Mouse (Mus musculus): ENCODE measurements around the gene Mrpl55. TPM values are rescaled to one million over a fixed set of nuclear protein-coding genes. Genes with fewer than 3 reads are reported as not detected.
"Not testable (repeated sequence)": the region's sequence is repeated elsewhere in the genome, so short reads cannot be mapped to it uniquely, and the experiment has no call there.

The Mrpl55 gene
- polyA plus RNA-seq, 1 experiment from 2014 or later, result 21.0 TPM

DNA sequence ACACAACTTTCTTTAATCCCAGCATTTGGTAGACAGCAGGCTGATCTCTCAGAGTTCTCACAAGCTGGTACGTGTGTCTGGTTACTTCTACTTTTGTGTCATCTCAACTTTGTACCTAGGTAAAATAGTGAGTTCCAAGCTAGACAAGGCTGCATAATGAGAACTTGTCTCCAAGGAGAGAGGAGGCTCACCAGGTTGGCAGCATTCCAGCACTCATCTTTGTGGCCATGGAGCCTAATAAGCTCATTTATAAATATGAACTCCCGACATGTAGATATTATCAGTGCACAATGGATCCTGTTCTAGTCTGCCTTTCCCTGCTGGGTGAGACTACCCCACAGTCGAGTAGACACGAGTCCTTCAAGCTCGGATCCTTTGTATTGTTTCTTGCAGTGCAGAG lies 7.3 kb downstream of the Mrpl55 start:
- WGBS (ENCODE audit: missing documents), result 76% methylated on average over 5 of the region's 5 CpGs
- H3K36me3 ChIP-seq (ENCODE audit: inconsistent target), result peaks cover 48% of the 10 kb centered on the region

DNA sequence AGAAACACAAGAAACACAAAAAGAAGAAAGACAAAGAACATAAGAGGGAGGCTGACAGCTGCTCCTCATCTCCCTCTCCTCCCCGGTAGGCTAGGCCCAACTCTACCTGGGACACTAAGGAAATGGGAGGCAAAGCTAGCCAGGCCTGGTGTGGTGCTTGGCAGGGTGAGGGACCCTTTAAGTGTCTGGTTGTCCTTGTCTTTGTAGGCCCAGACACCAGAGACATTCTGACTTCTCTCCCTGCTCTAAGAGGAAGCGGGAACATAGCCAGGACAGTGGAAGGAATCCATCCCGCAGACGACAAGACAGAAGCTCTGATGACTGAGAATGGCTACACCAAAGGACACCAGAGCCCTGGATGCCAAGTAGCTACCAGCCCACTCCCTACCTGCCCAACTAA lies 7.7 kb downstream of the Mrpl55 start:
- WGBS (ENCODE audit: missing documents), result 96% methylated on average over 4 of the region's 4 CpGs
- H3K27ac ChIP-seq, result no peak overlapping the region
- peaks cover 50% of the 10 kb centered on the region for H3K36me3 ChIP-seq (ENCODE audit: inconsistent target)
- H3K4me3 ChIP-seq (ENCODE audit: inconsistent target), result no peak overlapping the region
- peaks cover 63% of the 10 kb centered on the region for H3K79me2 ChIP-seq (ENCODE audit: inconsistent target)

More for the DNA sequence above, 7.3 kb downstream of the Mrpl55 start:
- Histone ChIP-seq H3K27ac (no peak overlapping the region), H3K4me3 (ENCODE audit: inconsistent target) (no peak overlapping the region), H3K79me2 (ENCODE audit: inconsistent target) (peaks cover 59% of the 10 kb centered on the region)

DNA sequence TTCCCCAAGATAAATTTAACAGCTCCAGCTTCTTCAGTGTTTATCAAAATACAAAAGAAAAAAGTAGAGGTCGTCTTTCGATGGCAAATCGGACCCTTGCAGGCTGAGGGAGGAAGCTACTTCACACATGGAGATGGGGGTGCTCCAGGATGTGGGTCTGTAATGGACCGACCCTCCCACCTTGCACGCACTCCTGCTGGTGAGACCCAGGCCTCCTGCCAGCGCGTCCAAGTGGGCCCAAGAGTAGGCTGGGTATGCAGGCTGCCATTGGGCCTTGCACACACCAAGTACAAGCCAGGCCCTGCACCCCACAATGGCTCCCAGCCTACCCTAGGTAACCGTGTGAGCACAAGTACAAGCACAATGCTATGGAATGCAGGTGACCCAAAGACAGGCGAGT lies 9.3 kb downstream of the Mrpl55 start:
- peaks cover 79% of the 10 kb centered on the region for H3K79me2 ChIP-seq (ENCODE audit: inconsistent target)
- not testable (repeated sequence) for H3K4me3 ChIP-seq (ENCODE audit: inconsistent target); H3K27ac ChIP-seq
- 95% methylated on average over 4 of the region's 9 CpGs for WGBS (ENCODE audit: missing documents)
- peaks cover 36% of the 10 kb centered on the region for H3K36me3 ChIP-seq (ENCODE audit: inconsistent target)

DNA sequence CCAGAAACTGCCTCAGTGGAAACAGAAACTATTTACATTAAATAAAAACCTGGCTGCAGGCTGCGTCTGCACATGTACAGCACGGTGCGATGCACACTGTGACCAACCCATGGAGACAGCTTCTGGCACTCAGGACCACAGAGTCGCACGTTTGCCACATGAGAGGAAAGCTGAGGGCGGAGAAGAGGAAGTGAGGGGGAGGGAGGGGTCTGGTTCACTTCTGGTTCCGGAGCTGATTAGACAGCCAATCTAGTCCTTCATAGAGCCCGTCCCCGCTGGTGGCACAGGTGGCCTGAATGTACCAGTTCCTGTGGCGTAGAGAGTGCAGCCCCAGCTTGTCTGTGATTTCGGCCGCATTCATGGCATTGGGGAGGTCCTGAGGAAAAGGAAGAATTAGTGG lies 10.0 kb downstream of the Mrpl55 start:
- peaks cover 86% of the 10 kb centered on the region for H3K79me2 ChIP-seq (ENCODE audit: inconsistent target)
- not testable (repeated sequence) for H3K4me3 ChIP-seq (ENCODE audit: inconsistent target); H3K27ac ChIP-seq
- WGBS (ENCODE audit: missing documents), result 17% methylated on average over 12 of the region's 12 CpGs
- H3K36me3 ChIP-seq (ENCODE audit: inconsistent target), result peaks cover 36% of the 10 kb centered on the region

DNA sequence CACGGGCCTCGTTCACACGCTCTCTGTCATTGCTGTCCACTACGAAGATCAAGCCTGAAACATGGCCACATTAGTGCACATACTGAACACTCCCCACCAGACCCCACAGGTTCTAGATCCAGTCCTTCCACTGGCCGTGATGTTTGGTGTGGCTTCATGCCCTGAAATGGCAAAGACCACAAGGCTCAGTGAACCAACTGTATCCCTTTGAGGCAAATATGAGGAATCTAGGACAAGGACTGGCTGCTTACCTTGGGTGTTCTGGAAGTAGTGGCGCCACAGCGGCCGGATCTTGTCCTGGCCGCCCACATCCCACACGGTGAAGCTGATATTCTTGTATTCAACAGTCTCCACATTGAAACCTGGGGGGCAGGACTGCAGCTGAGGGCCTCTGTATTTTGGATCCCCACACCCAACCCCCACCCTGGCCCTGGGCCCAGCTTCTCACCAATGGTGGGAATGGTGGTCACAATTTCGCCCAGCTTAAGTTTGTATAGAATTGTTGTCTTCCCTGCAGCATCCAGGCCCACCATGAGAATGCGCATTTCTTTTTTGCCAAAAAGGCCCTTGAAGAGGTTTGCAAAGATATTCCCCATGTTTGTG lies 10.7 kb downstream of the Mrpl55 start:
- peaks cover 93% of the 10 kb centered on the region for H3K79me2 ChIP-seq (ENCODE audit: inconsistent target)
- H3K27ac ChIP-seq, result no peak overlapping the region
- H3K36me3 ChIP-seq (ENCODE audit: inconsistent target), result peaks cover 36% of the 10 kb centered on the region
- H3K4me3 ChIP-seq (ENCODE audit: inconsistent target), result no peak overlapping the region
- WGBS (ENCODE audit: missing documents), result 91% methylated on average over 12 of the region's 12 CpGs

DNA sequence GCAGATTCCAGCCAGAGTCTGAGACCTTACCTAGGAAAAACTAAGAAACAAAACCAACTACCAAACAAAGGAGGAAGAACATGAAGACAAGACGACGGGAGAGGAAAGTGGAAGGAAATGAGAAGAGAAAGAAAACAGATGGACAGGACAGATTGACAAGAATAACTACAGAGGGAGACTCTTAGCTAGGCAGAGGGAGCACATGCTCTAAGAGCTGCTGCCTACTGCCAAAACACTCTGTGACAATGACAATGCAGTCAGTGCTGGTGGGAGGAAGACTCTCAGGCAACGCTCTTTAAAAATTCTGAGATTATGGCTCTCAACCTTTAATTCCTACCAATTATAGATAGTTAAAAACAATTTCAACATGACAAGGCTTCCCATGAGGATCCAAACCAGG lies 14.7 kb downstream of the Mrpl55 start:
- H3K4me3 ChIP-seq (ENCODE audit: inconsistent target), result no peak overlapping the region
- peaks cover 100% of the 10 kb centered on the region for H3K79me2 ChIP-seq (ENCODE audit: inconsistent target)
- H3K27ac ChIP-seq, result peak overlapping the region; percentile 24; the same call in 1 of the 2 replicates
- H3K36me3 ChIP-seq (ENCODE audit: inconsistent target), result peaks cover 33% of the 10 kb centered on the region; the same call in 1 of the 2 replicates
- WGBS (ENCODE audit: missing documents), result 17% methylated on average over 3 of the region's 3 CpGs

DNA sequence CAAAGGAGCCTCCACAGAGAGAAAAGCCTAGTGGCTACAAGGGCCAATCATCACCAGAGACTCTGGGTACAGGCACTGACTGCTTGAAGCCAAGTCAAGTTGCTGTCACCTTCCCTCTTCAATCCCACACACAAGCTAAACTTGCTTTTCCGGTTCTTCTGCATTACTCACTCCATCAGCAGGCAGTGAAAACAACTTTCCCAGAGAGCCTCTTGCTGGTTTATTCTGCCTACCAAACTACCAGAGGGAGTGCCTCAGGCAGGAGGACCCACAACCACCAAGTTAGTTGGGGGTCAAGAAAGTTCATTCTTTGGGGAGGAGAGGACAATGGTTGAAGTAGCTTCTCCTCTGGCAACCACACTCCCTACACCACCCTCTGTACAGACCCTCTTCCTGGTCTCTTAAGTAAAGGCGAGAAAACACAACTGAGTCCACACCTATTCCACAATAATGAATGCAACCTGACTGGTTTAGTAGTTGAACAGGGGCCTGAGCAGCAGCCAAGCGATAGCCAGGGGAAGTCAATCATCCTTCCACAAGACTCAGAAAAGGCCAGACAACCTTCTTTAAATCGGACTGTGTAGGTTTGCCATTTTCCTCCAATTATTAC lies 16.2 kb downstream of the Mrpl55 start:
- Histone ChIP-seq H3K36me3 (ENCODE audit: inconsistent target) (peaks cover 23% of the 10 kb centered on the region; the same call in 1 of the 2 replicates), H3K27ac (no peak overlapping the region), H3K79me2 (ENCODE audit: inconsistent target) (peaks cover 100% of the 10 kb centered on the region), H3K4me3 (ENCODE audit: inconsistent target) (no peak overlapping the region)
- 85% methylated on average over 4 of the region's 4 CpGs for WGBS (ENCODE audit: missing documents)

DNA sequence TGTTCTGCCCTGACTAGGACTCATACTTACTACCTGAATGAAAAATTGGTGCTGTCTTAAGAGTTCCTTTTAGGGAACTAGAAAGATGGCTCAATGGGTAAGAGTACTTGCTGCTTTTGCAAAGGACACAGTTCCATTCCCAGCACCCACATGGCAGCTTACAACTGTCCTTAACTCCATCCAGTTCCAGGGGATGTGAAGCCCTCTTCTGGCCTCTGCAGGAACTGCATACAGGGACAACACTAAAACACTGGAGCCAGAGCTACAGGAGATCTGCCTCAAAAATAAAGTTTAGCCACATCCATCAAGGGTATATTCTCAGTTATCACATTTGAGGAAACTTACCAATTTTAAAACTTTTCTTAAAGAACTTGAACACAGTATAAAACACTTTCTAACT lies 16.8 kb downstream of the Mrpl55 start:
- no peak overlapping the region for H3K27ac ChIP-seq
- peaks cover 21% of the 10 kb centered on the region; the same call in 1 of the 2 replicates for H3K36me3 ChIP-seq (ENCODE audit: inconsistent target)
- no peak overlapping the region for H3K4me3 ChIP-seq (ENCODE audit: inconsistent target)
- H3K79me2 ChIP-seq (ENCODE audit: inconsistent target), result peaks cover 100% of the 10 kb centered on the region

DNA sequence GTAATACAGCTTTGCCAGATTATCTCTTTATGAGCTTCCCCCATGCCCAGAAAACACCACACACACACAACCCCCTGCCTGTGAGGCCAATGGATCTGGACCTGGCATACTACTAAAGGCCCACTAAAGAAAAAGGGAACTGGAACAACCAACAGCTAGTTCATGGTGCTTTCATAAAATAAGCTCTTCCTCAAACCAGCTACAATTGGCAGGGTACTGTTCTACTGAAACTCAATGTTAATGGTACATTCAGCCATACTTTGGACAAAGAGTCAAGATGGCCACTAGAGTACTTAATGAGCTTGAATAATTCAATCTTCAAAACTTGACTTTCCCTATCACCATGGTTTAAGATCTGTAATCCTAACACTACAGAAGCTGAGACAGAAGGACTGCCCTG lies 19.3 kb downstream of the Mrpl55 start:
- peaks cover 100% of the 10 kb centered on the region for H3K79me2 ChIP-seq (ENCODE audit: inconsistent target)
- H3K4me3 ChIP-seq (ENCODE audit: inconsistent target), result no peak overlapping the region
- peak overlapping the region; percentile 15; the same call in 1 of the 2 replicates for H3K27ac ChIP-seq
- H3K36me3 ChIP-seq (ENCODE audit: inconsistent target), result peaks cover 11% of the 10 kb centered on the region; the same call in 1 of the 2 replicates

DNA sequence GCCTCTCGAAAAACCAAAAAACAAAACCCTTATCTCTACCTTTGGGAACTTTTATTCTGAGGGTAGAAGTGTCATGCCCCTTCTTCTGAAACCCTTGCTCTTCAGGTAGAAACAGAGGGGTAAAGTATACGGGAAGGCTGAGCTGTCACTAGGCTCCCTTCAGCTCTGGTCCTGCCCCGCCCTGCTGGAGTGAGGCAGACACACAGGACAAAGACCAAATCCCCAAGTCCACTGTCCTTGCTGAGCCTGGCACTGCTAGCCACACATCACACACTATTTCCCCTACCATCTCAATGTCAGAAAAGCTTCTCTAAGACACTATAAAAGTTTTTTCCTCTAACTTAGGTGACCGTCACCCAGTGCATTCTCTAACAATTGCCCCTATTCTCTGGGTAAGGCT lies 20.0 kb downstream of the Mrpl55 start:
- WGBS (ENCODE audit: missing documents), result 97% methylated on average over 4 of the region's 4 CpGs
- H3K4me3 ChIP-seq (ENCODE audit: inconsistent target), result no peak overlapping the region
- peaks cover 11% of the 10 kb centered on the region; the same call in 1 of the 2 replicates for H3K36me3 ChIP-seq (ENCODE audit: inconsistent target)
- H3K79me2 ChIP-seq (ENCODE audit: inconsistent target), result peaks cover 100% of the 10 kb centered on the region
- H3K27ac ChIP-seq, result no peak overlapping the region

DNA sequence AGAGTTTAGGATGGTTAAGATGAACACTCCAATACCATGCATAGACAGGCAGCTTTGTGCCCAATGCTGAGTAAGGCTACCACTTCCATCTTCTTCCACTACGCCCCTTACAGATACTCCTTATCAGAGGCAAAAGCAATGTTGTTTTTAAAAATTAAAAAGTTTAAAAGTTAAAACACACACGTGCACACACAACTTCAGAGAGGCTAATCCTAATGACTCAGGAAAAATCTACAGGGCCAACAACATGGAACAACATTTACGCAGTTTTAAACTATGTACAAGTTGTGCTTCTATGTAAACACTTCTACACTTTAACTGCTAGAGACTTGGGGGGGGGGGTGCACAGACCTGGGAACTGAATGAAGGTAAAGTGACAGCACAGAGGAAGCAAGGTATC lies 21.7 kb downstream of the Mrpl55 start:
- peaks cover 11% of the 10 kb centered on the region; the same call in 1 of the 2 replicates for H3K36me3 ChIP-seq (ENCODE audit: inconsistent target)
- H3K27ac ChIP-seq, result no peak overlapping the region

DNA sequence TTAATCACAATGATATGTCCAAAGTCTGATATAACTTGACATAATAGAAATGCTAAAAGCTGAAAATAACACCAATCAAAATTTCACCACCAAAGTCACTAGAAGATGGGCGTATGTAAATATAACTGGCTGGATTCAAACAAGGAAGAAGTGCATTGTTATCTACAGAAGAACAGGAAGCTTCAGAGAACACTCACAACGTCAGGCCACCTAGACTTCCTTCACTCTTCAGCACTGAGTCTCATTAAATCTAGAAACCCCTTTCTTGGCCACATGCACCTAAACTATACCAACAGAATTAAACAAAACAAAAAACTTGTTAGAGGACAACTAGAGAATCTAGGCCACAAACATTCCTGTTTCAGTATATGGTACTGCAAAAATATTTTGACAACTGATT lies 22.2 kb downstream of the Mrpl55 start:
- WGBS (ENCODE audit: missing documents), result 13% methylated on average over 2 of the region's 2 CpGs
- Histone ChIP-seq H3K79me2 (ENCODE audit: inconsistent target) (peaks cover 91% of the 10 kb centered on the region), H3K36me3 (ENCODE audit: inconsistent target) (peaks cover 10% of the 10 kb centered on the region; the same call in 1 of the 2 replicates), H3K27ac (no peak overlapping the region), H3K4me3 (ENCODE audit: inconsistent target) (no peak overlapping the region)

More for the DNA sequence above, 21.7 kb downstream of the Mrpl55 start:
- Histone ChIP-seq H3K4me3 (ENCODE audit: inconsistent target) (no peak overlapping the region), H3K79me2 (ENCODE audit: inconsistent target) (peaks cover 93% of the 10 kb centered on the region)
- WGBS (ENCODE audit: missing documents), result 44% methylated on average over 2 of the region's 3 CpGs

DNA sequence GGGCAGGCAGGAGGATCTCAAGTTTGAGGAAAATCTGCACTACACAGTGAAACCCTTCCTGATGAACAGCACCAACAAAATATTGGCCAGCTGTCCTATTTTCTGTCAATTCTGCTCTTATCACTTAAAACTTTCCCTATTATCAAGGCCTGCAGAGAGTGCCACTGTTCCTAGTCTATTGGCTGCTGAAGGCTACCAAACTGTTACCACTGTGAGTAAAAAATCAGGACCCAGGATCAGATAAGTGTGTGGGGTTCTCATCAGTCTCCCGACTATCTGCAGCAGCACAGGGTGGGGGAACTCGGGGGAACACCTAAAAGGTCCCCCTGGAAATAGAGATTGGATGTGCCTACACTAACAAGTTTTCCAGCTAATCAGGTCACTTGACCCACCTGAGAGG lies 22.9 kb downstream of the Mrpl55 start:
- Histone ChIP-seq H3K36me3 (ENCODE audit: inconsistent target) (peaks cover 3% of the 10 kb centered on the region; the same call in 1 of the 2 replicates), H3K27ac (no peak overlapping the region), H3K4me3 (ENCODE audit: inconsistent target) (no peak overlapping the region), H3K79me2 (ENCODE audit: inconsistent target) (peaks cover 84% of the 10 kb centered on the region)
- 67% methylated on average over 2 of the region's 2 CpGs for WGBS (ENCODE audit: missing documents)

DNA sequence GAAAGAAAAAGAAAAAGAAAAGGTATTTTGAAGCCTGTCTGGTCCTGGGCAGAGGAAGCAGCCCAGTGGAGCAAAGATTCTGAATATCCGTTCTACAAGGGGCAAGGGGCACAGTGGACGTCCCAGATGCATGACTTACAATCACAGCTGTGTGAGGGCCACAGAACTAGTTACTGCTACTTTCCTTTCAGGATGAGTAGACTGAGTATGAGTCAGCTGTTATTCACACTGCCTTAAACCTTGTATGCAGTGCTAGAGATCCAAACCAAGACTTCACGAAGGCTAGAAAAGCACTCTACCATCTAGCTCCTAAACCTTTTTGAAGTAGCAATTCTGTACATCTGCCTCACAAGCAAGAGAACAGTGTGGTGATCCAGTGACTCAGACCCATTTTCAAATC lies 24.0 kb downstream of the Mrpl55 start:
- Histone ChIP-seq H3K27ac (peak overlapping the region; percentile 96), H3K4me3 (ENCODE audit: inconsistent target) (peak overlapping the region; percentile 100), H3K36me3 (ENCODE audit: inconsistent target) (no peaks in the 10 kb centered on the region), H3K79me2 (ENCODE audit: inconsistent target) (peaks cover 73% of the 10 kb centered on the region)
- WGBS (ENCODE audit: missing documents), result 35% methylated on average over 3 of the region's 3 CpGs

DNA sequence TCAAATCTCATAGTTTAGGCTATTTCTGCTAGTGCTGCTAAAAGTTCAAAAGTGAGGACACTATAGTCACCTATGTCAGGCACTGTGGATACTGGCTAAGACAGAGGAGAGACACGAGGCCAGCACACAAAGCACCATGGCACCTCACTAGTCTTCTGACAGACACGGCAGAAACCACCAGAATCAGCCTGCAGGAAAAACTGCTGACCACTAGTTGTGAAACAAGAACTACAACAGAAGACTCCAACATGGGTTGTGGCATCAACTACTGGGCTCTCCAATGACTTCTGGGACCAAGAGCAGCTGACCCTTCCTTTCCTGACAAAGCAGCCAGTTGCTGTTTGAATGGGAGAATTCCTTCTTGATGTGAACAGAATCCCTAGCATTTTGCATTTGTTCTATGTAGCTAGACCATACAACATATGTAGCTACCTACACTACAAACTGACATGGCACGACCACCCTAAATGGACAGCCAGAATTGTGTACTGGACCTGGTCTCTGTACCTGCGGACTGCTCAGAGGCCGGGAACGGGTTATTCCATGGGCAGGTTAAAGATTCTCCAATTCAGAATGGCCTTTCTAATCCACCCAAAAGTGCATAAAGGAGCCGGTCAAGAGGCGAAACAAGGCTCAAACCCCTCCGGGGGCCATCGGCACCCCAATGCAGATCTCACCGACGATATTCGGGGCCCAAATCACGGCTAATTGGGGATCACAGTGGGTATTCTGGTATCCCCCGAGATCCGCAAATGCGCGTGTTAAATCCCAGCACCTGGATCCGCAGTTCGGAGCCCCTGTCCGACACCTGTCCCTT lies 24.7 kb downstream of the Mrpl55 start:
- Histone ChIP-seq H3K36me3 (ENCODE audit: inconsistent target) (no peaks in the 10 kb centered on the region), H3K27ac (peak overlapping the region; percentile 96), H3K4me3 (ENCODE audit: inconsistent target) (peak overlapping the region; percentile 100), H3K79me2 (ENCODE audit: inconsistent target) (peaks cover 65% of the 10 kb centered on the region)
- WGBS (ENCODE audit: missing documents), result 2% methylated on average over 21 of the region's 21 CpGs
